Mouse (Mus musculus) B cell, adult 2 months (primary cell): ENCODE measurements around the gene Fbxl17.
A peak's percentile ranks its signal among the peaks of the same experiment; 100 is the strongest.

Experiments used
- DNase-seq, 2 experiments: peaks; one replicate each; pipeline ENCODE4 v3.0.0; 2022

The Fbxl17 gene

GRCm38 (mm10) chr17:63017605-63018167 is 482.1 kb downstream of the Fbxl17 start:
- DNase-seq: no peak

DNA sequence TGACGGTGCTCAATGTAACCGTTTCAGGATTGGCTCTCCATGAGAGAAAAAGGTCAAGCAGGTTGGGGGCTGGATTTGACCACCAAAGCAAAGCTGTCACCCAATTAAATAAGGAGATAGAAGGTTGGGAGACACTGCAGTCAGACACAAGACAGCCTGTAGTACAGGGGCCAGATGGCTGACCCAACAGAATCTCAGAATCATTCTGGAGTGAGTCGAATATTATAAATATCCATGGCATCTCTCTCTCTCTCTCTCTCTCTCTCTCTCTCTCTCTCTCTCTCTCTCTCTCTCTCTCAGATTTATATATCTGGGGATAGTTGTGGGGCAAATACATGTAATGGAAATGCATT is 487.3 kb downstream of the Fbxl17 start:
- DNase-seq: no peak

- peak; percentile 65 to 68 for DNase-seq
Measured at GRCm38 (mm10) chr17:63011893-63012570, 487.8 kb downstream of the Fbxl17 start.

DNA sequence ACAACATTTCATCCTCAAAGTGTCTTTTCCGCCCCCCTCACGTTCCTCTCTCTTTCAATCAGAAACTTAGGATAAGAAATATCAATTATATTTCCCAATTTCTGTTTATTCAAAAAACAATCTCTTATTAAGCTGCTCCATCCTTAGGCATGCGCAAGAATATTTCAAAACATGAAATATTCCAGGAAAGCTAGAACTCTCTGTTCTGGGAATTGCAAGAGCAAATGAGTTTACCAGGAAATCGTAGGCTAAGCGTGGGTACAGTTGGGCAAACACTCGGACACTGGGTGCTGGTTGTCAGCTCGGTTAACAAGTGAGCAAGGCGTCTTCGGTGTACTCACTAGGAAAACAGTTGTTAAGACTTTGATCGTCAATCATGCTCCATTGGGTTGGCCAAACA is 489.0 kb downstream of the Fbxl17 start:
- DNase-seq: no peak

- no peak for DNase-seq
Measured at GRCm38 (mm10) chr17:63008788-63009187, 491.0 kb downstream of the Fbxl17 start.

- peak; percentile 20 to 21 for DNase-seq
Measured at GRCm38 (mm10) chr17:63008277-63008676, 491.5 kb downstream of the Fbxl17 start.

DNA sequence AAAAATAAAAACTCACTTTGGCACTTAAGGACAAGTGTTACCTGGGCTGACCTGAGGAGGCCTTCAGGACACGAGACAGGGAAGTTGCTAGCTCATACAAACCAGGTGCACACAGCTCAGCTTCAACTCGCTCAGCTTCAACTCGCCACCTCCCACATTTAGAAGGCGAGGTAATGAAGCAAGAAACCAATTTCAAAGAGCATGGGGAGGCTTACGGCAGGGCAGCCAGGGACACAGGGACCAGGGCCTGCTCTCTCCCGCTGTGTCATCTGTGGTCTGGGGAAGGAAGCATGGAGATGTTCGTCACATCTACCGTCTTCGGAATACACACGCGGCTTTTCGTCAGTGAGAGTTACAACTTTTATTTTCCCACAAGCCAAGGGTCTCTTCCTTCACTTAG is 491.9 kb downstream of the Fbxl17 start:
- DNase-seq: peak; percentile 8 to 13
